Mouse (Mus musculus): ENCODE data around the gene Kcnip1.

- no peak for TF ChIP-seq EP300 (IDR thresholded peaks at IDR 0.05; ENCODE audit: low read depth)
- TF ChIP-seq CTCF (IDR thresholded peaks at IDR 0.05; ENCODE audit: low read depth): no peak
These were observed 19.2 kb upstream of the Kcnip1 start for GRCm38 (mm10) chr11:34012007-34012652.
